Mouse (Mus musculus) leukemia stem cell, adult 10-12 weeks (primary cell): ENCODE measurements around the gene Unc45a. TPM values are rescaled to one million over a fixed set of nuclear protein-coding genes. Genes with fewer than 3 reads are reported as not detected.

Source experiments
- polyA plus RNA-seq: library from polyadenylated mRNA; stranded (reverse); fragments of >175 nt; gene quantifications from 2 replicates; pipeline ENCODE4 v1.2.3, GENCODE M21; 2012; ENCODE audit warnings: low replicate concordance

The Unc45a gene
- polyA plus RNA-seq: 31.9 and 73.7 TPM in 2 replicates

DNA sequence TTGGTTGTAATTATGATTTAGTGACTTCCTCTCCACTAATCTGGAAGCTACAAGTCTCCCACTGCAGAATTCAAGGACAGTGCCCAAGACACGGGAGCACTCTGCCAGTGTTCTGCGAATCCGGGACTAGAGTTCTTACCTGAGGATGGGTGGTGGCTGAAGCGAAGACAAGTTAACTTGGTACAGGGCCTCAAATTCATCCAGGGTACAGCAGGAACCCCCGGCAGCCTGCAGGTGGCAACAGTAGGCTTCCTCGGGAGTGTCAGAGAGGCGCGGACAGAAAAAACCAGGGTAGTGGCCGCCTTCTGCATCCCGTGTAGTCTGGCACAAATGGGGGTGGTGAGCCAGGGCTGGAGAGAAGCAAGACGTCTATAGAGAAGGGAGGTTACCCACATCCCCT lies at the start of gene Unc45a:
Gene Unc45a, minus strand, starts transcription at position 213 of the 400 bp plus-strand sequence.

DNA sequence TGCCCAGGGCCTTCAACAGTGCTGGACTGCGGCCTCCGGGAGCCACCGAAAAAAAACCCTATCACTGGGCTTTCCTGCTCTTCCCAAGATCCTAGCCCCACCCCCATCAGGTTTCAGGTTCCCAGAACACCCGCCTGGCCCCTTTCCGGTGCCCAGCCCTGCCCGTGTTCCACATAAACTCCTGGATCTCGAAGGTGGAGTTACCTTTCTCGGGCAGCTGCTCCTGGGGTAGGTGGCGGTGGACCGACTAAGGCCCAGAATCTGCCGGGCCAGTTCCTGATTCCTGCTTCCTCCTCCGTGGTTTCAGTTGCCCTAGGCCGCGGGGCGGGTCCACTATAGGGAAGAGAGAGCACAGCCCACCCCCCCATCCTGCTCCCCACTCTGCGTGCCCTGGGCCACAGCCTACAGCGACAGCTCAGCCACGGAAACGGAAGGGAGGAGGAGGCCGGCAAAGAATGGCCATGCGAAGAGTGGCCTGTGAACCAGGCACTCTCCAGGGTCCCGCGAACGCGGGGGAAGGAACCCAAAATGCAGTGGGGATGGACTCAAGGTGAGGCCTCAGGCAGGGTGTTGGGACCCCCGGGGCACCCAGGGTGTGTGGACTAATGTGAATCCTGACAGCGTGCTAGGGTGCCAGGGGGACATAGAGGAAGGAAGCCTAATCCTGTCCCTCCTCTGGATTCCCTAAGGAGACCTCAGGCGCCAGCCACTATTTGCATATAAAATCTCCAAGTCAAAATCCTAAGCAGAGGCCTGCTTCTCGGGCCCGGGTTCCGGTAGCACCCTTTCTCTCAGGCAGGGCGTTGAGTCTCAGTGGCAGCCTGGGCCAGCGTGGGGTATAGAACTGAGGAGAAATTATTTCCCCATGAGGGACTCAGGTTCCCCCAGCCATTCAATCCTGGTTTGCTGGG lies 47.1 kb upstream of the Unc45a start, which contains the start of gene Fes:
Gene Fes, minus strand, starts transcription at position 314 of the 911 bp plus-strand sequence.

DNA sequence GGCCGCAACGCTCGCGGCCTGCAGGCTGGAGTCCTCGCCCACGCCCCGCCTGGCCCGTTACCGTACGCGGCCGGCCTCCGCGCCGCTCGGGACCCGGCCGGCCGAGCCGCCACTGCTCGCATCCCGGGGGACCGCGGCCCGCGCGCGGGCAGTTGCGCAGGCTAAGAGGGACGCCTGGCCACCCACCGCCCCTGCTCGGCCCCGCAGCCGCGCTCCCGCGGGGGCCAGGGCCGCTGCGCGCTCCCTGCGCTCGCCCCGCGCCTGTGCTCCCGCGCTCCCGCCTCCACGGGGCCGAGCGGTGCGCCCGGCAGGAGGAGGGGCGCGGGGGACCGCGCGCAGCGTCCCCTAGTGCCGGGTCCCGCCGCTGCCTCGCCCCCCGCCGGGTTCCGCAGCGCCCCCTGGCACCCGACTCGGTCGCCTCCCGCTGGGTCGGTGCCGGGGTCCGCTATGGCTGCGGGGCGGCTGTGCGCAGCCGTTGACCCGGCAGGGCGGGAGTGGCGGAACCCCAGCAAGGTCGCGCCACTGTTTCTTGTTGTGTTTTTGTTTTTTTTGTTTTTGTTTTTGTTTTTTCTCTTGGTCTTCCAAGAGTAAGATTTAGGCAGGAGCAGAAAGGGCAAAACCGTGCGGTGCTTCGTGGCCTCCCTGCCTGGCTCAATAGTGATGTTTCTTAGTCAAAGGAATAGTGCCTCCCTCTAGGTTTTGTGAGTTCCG lies 30.4 kb upstream of the Unc45a start, which contains the start of gene Man2a2:
Gene Man2a2, minus strand, starts transcription at position 335 of the 711 bp plus-strand sequence.

DNA sequence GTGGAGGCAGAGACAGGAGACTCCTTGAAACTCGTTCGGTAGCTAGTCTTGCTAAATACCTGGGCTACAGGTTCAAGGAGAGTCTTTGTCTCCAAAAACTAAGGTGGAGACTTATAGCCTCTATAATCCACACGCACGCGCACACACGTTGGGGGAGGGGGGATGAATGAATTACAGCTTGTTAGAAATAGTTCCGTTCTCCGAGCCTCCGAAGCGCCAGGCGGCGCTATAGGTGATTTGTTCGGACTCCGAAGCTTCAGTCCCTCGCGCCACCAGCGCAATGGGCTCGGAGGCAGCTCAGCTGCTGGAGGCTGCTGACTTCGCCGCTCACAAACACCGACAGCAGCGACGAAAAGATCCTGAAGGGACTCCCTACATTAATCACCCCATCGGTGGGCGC lies 2.1 kb upstream of the Unc45a start, which contains the start of gene Hddc3:
Gene Hddc3, plus strand, starts transcription at position 247 of the 400 bp plus-strand sequence.

DNA sequence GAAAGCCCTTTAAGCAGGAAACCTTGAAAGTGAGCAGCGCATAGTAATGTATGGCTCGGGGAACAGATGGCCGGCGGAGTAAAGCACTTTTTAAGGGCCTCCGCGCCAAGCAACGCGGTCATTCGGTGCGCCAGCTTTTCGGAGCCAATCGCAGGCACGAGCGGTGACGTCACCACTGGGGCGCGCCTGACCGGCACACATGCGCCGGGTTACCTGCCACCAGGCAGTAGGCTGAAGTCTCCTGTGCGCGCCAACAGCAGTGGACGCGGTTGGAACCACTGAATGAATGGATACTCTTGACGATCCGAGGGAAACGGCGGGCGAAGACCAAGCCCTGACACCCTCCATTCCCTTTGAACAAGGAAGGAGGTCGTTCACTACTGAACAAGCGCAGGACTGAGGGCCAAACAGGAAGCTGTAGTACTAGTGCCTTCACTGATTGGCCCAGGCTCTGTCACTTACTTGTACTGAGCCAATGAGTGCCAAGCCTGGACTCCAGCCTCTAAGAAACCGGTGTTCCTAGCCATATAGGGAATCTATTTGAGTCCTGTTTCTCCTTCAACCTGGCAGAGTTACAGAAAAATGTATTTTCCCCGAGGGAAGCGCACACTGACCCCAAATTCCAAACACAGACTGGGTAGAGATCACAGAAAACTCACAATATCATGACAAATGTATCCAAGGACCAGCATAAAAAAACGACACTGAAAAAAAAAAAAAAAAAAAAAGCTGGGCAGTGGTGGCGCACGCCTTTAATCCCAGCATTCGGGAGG lies 16.6 kb downstream of the Unc45a start, which contains the start of gene Rccd1:
Gene Rccd1, minus strand, starts transcription at position 412 of the 773 bp plus-strand sequence.

DNA sequence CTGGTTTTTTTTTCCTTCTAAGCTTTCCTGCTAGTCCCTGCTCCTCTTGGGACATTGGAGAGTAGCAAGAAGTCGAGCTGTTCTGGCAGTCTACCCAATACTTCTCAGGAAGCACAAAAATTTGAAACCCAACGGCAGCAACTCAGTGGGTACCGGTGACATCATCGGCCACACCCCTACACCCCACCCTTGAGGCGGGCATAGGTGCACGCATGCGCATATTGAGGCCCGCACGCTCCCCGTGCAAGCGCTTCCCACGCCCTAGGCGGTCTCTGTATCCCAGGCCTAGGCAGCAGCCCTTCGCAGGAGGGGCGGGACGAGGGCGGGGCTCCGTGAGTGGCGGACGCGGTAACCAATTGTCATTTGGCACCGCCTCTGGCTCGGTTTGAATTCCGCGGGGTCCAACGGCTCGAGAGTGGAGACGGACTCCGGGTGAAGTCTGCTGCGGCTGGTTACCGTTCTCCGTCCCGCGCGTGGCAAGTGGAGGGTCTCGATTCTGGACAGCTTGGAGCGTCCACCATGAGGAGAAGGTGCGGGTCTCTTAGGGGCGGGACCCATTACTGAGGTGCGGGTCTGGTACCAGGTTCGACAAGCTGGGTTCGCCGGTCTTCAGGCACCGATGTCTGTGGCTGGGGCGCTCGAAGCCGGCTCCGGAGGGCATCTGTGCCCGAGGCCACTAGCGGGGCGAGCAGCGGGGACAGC lies 46.6 kb downstream of the Unc45a start, which contains the start of gene Prc1:
Gene Prc1, plus strand, starts transcription at position 389 of the 702 bp plus-strand sequence.

Other genes with a start within 250 kb of the Unc45a start
- 31.5 and 36.0 TPM in 2 replicates for gene Idh2, start 225.6 kb downstream of the Unc45a start, polyA plus RNA-seq
- gene Sema4b, start 154.2 kb downstream of the Unc45a start, polyA plus RNA-seq: 23.2 and 44.3 TPM in 2 replicates
- 24.8 and 35.2 TPM in 2 replicates for gene Cib1, start 108.2 kb downstream of the Unc45a start, polyA plus RNA-seq
- gene Gdpgp1, start 108.1 kb downstream of the Unc45a start, polyA plus RNA-seq: 3.4 and 6.8 TPM in 2 replicates
- 0.28 and 0.47 TPM in 2 replicates for gene Ttll13, start 94.6 kb downstream of the Unc45a start, polyA plus RNA-seq
- 30.3 and 30.8 TPM in 2 replicates for gene Ngrn, start 79.8 kb downstream of the Unc45a start, polyA plus RNA-seq
- 1.8 and 3.2 TPM in 2 replicates for gene Vps33b, start 71.4 kb downstream of the Unc45a start, polyA plus RNA-seq
- 10.0 and 31.0 TPM in 2 replicates for gene Prc1, start 46.6 kb downstream of the Unc45a start, polyA plus RNA-seq
- 5.7 and 11.4 TPM in 2 replicates for gene Rccd1, start 16.6 kb downstream of the Unc45a start, polyA plus RNA-seq
- gene Hddc3, start 2.1 kb upstream of the Unc45a start, polyA plus RNA-seq: 2.0 and 13.3 TPM in 2 replicates
- 19.0 and 19.2 TPM in 2 replicates for gene Man2a2, start 30.4 kb upstream of the Unc45a start, polyA plus RNA-seq
- 20.7 and 21.0 TPM in 2 replicates for gene Fes, start 46.9 kb upstream of the Unc45a start, polyA plus RNA-seq
- gene Furin, start 64.4 kb upstream of the Unc45a start, polyA plus RNA-seq: 197 and 227 TPM in 2 replicates
- 53.8 and 66.9 TPM in 2 replicates for gene Blm, start 194.1 kb upstream of the Unc45a start, polyA plus RNA-seq